Mouse (Mus musculus) c-Kit-positive CD71-positive TER-119-negative erythroid progenitor cells, embryonic 14.5 days (primary cell): ENCODE data around the gene Trafd1.
A peak's percentile ranks its signal among the peaks of the same experiment; 100 is the strongest.

Source experiments
- DNase-seq: peaks from one replicate; pipeline ENCODE4 v3.0.0-alpha.2; 2013; ENCODE audit warnings: low read depth

Trafd1 gene

DNA sequence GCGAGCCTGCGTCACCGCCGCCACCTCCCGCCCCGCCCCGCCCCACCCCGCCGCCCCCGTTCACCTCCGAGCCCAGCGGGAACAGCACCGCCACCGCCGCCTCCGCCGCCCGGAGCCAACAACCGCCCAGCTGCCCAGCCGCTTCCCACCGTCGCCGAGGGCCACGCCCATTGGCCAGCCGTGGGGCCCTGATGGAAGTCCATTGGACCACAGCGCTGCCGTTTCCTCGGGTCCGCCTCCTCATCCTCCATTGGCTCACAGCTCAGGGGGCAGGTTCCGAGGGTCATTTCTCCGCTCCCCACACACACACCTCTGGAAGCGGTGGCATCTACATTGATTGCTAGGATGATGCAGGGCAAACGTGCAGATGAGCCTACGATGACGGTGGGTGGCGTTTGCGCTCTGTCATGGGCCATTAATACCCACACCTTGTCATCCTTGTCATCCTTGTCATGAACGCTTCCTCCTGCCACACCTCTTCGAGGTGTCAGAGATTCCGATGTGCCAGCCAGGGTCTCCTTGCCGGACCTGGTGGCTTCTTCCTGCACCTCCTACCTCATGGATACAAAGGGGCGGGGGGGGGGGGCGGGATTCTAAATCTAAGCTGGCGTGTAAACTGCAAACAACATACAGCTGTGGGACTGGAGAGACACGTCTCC lies at the start of gene Trafd1:
Trafd1 (minus strand) TSS at position 172 of the 659 bp plus-strand sequence.
- peak; percentile 90 for DNase-seq

DNA sequence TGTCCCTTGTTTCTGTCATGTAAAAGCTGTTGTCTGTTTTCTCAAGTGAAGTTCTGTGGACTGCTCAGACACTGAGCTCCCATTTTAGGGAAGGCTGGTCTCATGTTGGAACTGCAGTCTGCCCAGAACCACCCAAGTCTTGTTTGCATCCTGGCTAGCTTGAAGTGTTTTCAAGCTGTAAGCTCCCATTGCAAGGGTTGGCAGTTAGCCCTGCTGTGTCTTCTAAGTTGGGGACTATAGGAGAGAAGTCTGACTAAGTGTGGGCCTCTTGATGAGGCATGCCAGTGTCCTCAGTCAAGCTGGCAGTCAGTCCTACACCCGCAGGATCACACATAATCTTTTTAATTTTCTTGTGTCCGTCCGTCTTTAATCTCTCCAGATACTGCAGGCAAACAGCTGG lies 43.5 kb upstream of the Trafd1 start:
- no peak for DNase-seq

DNA sequence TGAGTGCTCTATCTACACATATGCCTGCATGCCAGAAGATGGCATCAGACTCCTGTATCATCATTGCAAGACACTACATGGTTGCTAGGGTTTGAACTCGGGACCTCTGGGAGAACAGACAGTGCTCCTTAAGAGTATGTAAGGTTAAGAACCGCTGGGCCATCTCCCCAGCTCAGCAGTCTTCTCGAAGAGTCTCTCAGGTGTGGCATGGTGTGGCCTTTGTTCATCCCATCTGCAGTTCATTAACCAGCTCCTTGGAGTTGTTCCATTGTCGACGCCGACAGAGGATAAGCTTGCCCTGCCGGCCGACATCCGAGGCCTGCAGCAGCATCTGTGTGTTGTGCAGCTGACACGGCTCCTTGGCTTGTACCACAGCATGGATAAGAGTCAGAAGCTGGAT lies 37.9 kb upstream of the Trafd1 start:
- DNase-seq: no peak

DNA sequence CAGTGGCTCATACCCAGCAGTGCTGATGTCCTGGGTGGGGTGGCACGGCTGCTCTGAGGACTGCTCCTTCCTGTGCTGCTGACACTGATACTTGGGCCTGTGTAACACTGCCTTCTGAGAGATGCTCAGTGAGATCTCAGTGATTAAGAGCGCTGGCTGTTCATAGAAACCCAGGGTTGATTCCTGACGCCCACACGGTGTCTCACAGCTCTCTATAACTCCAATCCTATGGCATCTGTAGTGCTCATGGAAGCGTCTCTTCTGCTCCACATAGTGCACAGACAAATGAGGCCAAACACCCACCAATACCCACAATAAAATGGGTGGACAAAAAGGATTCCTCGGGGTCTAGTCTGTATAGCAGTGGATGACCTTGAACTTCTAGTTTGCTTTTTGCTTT lies 37.4 kb upstream of the Trafd1 start:
- no peak for DNase-seq

DNA sequence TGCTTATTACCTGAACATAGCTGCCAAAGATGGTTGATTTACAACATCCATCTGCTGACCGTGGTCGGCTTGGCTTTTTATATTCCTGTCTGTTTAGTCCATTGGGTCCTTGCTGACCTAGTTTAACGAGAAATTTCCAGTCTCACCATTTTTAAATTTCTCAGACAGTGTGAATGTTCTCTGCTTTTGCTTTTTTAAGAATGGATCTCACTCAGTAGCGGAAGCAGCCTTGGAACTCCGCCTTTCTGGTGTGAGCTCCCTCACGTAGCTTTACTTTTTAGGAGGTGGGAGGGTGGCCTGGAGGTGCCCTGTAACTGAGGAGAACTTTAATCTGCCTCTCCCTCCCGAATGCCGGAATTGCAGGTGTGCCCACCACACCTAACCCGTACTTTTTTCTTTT lies 35.3 kb upstream of the Trafd1 start:
- no peak for DNase-seq

DNA sequence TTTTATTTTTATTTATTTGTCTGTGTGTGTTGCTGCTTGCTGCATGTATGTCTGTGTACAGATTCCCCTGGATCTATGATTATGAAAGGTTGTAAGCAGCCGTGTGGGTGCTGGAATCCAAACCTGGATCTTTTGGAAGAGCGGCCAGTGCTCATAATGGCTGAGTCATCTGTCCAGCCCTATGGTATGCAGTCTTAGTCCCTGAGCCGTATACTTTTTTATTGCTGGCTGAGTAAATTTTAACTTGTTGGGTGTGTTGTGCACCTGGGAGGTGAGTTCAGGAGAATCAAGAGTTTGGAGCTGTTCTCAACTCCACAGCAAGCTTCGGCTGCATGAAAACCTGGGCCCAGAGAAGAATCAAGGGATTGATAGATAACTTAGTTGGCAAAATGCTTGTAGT lies 25.5 kb upstream of the Trafd1 start:
- DNase-seq: no peak

DNA sequence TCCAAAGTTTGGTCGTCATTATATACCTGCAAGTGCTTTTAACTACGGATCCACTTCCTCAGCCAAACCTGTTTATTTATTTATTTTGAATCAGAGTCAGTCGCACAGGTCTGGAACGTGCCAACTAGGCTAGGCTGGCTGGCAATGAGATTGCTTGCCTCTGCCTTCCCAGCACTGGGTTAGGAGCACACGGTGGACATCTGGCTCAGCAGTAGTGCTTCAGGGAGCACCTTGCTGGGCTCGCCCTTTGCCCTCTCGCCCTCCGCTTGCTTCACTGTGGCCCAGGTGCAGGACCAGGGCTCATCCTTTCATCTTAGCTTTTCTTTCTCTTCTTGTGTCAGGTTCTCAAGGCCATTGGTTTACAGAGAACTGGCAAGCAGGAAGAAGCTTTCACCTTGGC lies 22.4 kb upstream of the Trafd1 start:
- DNase-seq: no peak

DNA sequence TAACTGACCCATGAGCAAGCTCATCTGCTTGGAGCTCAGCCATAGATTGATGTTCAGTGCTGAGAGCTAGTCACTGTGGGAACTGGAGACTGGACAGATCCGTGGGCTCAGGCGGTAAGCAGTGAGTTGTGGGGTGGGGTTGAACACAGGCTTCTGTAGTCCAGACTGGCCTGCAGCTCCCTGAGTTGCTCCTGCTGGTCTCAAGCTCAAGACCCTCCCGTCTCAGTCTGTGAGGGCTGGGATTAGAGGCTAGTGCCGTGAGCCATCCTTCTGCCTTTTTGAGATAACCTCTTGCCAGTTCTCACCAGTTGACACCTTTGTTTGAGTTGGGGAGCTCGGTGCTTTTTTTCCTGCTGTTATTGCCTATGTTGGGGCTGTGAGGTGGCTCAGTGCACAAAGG lies 15.4 kb upstream of the Trafd1 start:
- no peak for DNase-seq

DNA sequence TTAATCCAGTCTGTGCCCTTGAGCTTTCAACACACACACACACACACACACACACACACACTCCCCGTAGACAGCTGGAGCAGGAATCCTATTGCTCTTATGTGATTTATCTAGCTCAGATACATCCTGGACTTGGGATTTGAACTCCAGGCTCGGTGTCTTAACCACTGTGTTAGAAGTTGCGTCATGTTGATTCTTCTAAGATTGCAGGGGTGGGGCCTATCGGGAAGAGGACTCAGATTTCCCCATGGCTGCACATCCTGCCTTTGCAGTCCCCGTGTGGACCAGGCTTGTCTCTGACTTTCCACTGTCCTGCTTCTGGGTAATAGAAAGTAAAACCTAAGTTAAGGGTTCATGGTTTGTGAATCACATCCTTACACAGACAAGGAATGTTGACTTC lies 14.6 kb upstream of the Trafd1 start:
- no peak for DNase-seq

DNA sequence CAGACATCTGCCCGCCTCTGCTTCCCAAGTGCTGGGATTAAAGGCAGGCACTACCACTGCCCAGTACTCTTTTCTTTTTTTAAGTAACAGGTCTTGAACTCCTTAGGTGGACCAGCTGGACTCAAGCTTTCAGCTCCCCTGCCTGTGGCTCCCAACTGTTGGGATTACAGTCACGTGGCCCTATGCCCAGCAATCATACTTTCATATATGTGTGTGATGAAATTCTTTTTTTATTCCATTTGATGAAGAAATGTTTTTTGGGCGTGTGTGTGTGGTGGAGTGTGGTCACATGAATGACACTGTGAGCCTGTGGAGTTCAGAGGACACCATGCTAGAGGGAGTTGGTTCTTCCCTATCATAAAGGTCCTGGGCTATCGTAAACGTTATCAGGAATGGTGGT lies 14.1 kb upstream of the Trafd1 start:
- no peak for DNase-seq

DNA sequence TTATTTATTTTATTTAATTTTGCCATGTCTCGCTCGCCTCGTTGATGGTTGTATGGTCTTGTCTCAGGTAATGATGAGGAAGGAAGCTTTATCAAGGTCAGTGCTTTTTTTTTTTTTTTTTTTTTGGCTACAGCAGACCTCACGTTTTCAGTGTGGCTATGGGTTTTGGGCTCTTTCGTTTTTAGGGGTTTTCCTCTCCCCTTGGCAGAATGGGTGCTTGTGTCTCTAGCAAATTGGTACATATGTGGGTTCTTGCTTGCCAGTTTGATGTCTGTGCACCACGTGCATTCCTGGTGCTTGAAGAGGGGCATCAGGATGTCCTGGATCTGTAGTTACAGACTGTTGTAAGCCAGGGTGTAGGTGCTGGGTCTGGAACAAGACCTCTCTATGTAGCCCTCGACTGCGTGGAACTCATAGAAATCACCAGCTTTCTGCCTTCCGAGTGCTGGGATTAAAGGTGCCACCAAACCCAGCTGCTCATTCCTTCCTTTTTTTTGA lies 13.6 kb upstream of the Trafd1 start:
- DNase-seq: no peak

DNA sequence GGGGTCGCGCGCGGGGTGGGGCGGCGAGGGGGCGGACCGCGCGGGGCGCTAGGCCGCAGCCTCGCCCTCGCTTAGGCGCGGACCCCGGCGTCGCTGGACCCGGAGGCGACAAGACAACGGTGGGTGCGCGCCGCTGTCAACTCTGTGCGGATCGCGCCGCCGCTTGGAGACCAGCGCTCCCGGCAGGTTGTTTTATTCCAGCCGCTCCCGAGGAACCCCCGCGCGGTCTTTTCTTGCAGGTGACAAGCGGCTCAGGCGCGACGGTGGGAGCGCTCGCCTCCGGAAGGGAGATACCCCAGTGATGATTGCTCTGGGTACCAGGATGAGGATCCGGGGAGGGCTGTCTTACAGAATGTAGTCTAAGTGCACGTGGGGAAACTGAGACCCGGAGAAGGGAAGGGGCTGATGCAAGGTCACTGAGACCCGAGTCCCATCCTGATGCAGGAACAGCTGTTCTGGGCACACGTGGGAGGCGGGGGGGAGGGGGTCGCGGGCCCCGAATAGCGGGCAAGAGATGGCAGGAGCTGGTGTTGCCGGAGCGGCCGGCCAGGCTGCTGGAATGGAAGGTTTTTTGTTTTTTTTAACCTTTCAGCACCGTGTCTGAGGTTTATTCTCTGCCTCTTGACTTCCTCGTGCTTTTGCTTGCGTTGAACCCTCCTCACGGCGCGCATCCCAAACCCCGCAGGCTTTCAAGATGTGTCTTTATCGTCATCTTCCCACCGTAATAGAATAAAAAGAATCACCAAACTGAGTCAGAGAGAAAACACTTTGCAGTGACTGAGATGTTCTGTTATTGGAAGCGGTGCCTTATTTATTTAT lies 12.9 kb upstream of the Trafd1 start:
- no peak for DNase-seq

DNA sequence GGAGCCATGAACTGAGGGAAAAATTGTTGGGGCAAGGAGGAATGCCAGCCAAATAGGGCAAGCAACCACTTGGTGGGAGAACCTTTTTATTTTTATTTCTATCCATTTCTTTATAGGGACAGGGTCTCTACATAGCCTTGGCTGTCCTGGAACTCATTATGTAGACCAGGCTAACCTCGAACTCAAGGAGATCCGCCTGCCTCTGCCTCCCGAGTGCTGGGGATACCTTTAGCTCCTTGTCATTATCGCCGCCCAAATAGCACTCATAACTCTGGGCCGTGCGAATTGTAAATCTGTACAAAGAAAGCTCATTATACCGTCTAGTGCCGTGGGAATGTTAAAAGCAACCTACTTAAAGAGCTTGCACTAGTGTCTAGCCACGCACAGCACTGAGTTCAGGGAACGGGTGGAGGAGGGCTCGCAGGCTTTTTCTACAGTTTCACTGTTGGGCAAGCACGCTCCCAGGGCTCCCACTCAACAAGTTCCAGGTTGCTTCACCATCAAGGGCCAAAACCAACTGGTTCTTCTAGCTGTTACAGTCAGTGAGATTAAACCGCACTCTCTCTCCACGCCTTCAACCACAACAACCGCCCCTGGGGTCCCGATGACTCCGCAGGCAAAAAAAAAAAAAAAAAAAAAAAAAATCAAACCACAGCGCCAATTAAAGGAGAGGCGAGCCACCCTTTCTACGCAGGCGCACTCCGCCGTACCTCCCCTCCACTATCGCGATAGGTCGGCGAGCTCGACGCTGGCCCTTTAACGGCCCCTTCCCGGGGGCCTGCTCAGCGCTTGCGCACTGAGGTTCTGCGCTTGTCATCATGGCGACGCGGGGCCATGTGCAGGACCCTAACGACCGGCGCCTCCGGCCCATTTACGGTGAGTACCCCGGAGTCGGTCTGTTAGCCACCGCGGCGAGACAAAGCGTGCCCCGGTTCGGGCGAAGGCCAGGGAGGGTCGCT lies 12.0 kb upstream of the Trafd1 start, which contains the start of gene Naa25:
Naa25 (plus strand) TSS at position 750 of the 959 bp plus-strand sequence.
- peak; percentile 96 for DNase-seq

DNA sequence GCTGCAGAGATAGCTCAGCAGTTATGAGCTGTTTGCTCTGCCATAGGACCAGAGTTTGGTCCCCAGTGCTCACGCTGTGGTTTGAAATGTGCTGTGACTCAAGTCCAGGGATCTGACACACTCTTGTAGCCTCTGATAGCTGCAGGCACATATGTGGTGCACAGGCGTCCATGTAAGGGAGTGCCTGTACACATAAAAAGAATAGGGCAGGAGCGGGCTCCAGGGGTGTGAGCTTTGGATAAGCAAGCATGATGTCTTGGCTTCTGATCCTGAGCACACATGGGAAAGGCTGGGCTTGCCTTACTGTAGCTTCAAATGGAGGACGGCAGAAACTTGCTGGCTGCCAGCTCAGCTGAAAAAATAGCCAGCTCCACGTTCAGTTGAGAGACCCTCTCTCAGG lies 10.2 kb upstream of the Trafd1 start:
- no peak for DNase-seq

DNA sequence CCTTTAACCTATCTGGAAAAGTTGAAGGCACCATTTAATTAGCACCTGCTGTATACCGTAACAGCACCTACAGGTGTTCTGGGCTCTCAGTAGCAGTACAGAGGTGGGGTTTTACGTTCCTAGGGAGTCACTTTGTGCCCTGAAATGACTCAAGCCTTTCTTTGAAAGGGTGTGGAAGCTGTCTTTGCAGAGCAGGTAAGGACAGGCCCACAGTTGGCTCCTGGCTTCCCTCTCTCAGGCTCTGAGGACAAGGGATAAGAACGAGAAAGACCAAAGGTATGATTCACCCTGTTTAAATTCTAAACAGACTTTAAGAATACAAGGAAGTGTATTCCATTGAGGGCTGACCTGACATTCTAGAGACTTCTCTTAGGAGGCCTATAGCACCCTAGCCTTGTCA lies 8.0 kb upstream of the Trafd1 start:
- no peak for DNase-seq

DNA sequence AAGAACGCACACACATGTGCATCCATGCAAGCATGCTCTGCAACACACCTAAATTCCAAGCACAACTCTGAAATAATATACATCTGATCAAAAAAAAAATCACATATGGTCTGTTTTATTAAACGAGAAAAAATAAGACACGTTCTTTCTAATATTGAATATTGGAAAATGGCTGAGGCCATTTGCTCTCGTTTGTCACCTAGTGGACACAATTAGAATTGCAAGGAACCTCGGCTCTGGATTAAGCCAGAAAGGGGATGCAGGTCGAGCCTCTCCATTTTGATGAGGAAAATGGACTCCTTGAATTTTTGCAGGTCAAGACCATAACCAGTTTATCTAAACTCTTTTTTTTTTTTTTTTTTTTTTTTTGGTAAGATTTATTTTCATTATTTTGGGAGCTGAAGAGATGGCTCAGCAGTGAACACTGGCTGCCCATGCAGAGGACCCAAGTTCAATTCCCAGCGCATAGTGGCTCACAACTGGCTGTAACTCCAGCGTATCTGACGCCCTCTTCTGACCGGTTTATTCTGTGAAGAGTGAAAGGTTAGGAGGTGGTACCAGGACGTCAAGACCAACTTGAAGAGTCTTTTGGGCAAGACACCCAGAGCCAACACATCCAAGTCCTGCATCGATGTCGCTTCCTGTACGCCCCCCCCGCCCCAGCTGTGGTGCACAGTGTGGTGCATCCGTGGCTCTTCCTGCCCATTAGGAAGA lies 7.4 kb upstream of the Trafd1 start:
- DNase-seq: peak; percentile 54

DNA sequence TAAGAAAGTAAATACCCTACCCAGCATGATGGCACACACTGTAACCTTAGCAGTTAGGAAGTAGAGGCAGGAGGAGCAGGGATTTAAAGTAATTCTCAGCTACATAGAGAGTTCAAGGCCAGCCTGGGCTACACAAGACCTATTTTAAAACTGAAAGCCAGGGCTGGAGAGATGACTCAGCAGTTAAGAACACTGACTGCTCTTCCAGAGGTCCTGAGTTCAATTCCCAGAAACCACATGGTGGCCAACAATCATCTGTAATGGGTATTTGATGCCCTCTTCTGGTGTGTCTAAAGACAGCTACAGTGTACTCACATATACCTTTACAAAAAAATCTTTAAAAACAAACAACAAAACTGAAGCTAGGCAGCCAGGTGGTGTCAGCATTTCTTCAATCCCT lies 4.3 kb upstream of the Trafd1 start:
- no peak for DNase-seq

DNA sequence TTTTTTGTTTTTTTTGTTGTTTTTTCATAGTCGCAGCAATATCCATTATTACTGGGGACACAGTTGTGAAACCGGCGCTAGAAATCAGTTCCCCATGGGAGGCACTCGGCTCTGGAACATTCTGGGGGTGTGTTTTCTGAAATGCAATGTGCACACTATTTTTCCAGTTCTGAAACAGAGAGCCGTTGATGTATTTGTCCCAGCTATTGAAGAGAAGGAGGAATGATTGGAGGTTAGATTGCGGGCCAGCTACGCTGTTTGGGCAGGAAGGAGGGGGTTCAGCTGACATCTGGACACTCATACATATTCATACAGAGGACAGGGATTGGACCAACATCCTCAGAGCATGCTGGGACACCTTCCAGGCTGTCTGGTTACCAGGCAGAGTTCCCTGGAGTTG lies 3.7 kb upstream of the Trafd1 start:
- no peak for DNase-seq

DNA sequence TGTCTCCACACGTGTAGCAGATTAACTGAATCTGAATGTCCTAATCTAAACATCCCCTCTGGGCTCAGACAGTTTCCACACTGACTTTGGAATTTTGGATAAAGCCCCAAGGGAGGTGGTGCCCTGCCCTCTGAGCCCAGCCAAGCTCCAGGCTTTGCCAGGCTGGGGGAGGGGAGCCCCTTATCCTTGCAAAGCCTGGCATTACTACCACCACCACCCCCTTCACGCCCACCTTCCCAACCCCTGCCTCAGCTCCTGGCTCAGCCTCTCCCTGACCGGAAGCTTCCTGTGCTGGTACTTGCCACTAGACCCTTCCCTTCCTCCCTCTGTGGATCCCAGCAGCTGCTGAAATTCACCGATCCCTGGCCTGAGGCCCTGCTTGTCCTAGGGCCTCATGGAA lies 1.7 kb upstream of the Trafd1 start:
- DNase-seq: no peak

DNA sequence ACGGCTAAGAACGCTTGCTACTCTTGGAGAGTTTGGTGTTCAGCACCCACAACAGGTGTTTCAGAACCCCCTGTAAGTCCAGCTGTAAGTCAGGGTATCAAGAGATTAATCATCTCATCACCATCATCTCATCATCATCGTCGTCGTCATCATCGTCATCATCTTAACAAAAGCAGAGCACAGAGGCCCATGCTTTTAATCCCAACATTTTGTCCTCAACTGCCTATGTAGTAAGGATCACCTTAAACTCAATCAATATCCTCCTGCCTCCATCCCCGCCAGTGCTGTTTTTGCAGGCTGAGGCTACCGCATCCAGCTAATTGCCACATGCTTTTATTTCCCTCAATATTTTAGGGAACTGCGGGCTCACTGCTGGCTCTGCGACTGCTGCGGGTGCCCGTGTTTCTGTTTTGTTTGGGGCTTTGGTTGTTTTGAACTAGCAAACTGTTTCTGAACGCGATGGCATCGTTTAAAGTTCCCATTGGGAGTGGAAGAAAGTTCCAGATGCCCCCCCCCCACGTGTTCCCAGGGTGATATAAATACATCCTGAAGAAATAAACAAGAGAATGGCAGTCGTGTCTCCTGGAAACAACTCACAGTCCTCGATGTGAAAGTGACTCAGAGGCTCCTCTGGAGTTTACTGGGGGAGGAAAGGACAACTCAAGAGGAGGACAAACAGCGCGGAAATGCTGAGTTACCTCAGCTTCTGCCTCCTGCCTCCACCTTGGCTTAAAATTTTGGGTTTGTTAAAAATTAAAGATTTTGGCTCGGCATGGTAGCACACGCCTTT lies 883 bp upstream of the Trafd1 start:
- no peak for DNase-seq
